Mouse (Mus musculus) embryo, embryonic 9.5 days (tissue): Measurements from ENCODE around the gene Agap1.
A peak's percentile ranks its signal among the peaks of the same experiment; 100 is the strongest.

Source experiments
- DNase-seq: peaks from one replicate; pipeline ENCODE4 v3.0.0-alpha.2; 2017; ENCODE audit errors: extremely low spot score

The Agap1 gene

DNA sequence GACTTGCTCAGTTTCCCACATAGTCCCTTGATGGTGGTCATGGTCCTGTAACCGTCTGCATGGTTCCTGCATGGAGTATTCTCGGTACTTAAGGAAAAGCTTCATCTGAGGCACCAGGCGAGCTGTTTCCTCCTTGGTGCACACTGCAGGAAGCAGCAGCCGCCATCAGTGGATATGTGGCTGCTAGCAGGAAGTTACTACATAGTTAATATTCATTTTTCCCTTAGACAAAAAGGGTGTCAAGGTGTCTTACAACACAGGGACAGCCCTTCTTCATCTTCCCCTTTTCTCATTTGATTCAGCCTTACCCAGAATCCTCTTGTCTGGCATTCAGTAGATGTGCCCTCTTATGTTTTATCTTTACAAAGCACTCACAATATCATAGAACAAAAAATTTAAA is 206.2 kb downstream of the Agap1 start:
- no peak for DNase-seq

DNA sequence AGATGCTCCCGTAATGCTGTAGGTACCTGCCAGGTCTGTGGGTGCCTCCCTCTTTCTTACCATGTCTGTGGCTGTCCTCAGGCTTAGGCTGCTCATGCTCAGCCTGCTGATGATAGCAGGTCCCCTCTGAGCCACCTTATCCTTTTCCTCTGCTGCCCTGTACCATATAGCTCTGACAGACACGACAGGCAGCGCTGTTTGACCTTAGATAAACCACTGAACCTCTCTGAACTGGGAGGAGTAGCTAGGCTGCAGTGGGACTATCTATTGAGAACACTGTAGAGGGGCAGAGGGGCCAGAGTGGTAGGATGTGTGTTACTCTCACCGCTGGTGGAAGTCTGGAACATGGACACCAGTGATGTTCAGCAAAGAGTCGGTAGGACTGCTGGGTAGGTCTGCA is 211.5 kb downstream of the Agap1 start:
- no peak for DNase-seq

DNA sequence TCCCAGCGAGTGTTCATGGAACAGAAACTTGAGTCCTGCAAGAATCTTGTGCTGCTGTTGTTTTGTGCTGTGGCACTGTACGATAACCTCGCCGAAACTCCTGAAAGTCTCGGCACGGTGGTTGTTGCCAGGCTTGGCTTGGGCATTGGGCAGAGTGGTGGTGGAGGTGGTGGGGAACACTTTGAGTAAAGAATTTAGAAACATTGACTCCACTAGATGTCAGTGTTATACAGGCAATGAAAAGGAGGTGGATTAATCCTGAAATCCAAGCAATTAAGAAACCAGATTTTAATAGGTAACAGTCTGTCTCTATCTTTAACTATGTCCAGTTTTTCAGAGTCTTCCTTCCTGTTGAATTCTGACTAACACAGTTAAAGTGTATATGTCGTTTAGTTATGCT is 212.8 kb downstream of the Agap1 start:
- DNase-seq = no peak

GRCm38 (mm10) chr1:89668635-89669034 is 214.0 kb downstream of the Agap1 start:
- DNase-seq = no peak

DNA sequence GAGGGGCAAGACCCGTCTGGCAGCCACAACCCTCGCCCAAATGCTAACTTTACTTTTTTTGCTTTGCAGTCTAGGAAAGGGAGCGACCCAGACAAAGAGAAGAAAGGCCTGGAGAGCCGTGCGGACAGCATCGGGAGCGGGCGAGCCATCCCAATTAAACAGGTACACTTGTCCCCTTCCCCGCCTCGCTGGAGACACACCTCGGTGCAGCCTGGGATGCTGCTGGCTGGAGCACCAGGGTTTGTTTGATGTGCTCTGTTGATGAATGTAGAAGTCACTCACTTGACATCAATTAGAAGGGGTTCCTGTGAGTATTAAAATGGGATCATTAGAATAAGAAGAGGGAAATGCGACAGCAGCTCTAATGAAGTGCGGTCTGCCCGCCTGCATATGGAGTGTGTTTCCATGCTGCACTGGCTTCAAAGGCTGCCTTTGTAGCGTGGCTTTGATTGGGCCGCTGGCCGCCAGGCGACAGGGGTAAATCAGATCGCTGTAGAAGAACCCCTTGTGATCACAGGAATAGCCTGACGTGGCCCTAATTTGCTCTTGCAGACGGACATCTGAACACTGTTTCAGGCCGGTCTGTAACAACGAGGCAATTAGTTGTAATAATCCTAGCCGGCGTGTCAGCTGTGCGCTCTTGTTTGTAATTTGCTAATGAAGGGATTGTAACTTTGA is 216.6 kb downstream of the Agap1 start:
- DNase-seq = no peak

GRCm38 (mm10) chr1:89673071-89673470 is 218.5 kb downstream of the Agap1 start:
- no peak for DNase-seq

DNA sequence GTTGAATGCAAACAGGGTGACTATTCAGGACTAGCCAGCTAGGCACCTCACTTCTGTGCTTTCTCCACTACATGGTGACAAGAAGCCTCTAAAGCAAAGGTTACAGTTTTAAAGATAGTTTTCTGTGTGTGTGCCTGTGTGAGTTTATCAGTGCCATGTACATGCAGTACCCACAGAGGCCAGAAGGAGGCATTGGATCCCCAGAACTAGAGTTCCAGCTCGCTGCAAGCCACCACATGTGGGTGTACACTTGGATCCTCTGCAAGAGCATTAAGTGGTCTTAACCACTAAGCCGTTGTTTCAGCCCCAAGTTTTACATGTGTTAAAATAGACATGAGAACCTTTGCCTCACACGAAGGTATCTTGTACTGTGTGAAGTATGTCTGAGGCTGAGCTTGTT is 219.1 kb downstream of the Agap1 start:
- no peak for DNase-seq

- no peak for DNase-seq
Observed at GRCm38 (mm10) chr1:89674681-89675080, 220.1 kb downstream of the Agap1 start.

DNA sequence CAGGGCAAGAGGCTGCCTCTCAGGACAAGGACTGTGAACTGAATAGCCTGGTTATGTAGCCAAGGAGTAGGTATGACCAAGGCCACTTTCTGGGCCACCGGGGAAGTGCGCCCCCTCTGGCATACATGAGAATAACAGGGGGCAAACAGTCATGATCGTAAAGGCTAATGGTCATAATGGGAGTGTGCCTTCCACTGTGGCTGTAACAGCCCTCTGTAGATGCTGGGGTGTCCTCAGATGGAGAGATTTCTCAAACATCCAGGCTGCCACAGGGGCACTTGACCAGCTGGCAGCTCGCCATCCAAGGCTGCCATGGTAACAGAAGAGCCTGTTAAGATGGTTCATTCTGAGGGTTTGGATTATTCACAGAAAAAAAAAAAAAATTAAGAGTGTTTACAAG is 221.8 kb downstream of the Agap1 start:
- no peak for DNase-seq

DNA sequence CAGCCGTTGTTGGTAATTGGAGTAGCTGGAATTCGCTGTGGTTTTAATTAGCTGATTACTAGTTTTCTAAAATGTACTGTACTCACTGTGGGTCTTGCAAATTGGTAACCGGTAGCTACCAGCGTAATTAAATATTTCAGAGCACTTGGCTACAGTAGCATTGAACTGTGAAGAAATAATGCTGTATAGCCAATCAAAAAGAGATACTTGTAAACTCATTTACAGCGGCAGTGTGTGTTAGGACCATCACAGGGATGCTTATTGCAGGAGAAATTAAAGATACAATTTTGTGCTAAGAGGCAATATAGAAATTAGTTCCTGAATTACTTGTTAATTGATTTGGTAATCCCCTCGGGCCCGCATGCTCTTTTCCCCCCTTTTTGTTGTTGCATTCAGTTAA is 226.1 kb downstream of the Agap1 start:
- DNase-seq = no peak

DNA sequence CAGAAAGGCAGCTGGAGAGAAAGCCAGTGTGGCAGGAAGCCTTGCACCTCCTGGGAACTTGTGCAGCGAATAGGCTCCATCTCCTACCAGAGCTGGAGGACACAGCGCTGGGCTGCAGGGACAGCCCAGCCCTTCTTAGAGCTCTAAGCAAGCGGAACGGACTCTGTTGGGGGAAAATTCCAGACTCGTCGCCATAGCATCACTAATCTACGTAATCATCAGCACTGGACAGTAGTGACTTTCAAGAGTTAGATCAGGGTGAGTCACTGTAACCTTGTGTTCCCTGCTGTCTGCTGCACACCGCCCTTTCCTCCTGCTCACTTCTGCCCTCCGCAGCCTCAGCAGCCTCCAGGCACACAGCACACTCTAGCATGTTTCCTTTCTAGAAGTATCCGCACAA is 234.3 kb downstream of the Agap1 start:
- DNase-seq = no peak

DNA sequence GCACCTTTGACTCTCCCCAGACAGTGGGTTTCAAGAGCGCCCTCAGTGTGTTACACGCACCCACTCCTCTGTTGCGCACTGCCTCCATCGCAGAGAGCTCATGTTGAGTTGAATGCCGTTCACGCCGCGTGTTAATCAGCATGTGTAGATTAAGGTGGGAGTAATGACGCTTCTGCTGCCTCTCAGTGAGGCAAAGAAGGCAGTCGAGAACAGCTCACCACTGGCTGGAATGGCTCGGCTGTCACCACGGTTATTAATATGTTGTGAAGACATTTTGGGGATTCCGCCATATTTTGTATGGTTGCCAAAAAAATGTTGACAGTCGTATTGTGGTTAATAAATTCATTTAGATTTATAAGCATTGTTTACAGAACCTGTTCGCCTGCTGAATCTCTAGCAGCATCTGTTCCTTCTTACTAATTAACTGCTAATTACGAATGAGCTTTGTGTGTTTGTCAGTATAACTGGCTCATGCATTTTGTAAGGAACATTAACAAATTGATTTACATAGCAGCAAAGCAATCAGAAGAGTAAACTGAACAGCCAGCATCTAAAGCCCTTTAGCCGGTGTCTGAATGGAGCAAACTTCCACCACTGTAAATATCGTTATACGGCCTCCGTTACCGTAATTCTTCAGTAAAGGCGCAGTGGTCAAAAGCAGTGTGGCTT is 235.1 kb downstream of the Agap1 start:
- DNase-seq = no peak

GRCm38 (mm10) chr1:89691096-89691495 is 236.5 kb downstream of the Agap1 start:
- no peak for DNase-seq

DNA sequence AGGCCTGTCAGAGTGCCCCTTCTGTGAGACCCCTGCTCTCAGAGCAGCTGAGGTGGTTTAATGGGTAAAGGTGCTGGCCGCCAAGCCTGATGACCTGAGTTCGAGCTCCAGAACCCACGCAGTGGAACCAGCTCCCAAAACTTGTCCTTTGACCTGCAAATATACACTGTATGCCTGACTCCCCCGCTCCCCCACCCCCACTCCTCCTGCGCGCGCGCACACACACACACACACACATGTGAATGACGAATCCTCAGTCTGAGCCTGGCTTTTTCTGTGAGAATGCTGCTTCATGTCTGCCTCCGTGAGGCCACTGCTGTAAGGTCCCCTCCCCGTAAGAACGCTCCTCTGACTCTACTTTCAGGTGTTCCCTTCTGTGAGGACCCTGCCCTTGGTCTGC is 237.8 kb downstream of the Agap1 start:
- DNase-seq = no peak

- no peak for DNase-seq
Observed at GRCm38 (mm10) chr1:89694916-89695315, 240.3 kb downstream of the Agap1 start.

- DNase-seq = no peak
Observed at GRCm38 (mm10) chr1:89697241-89697640, 242.6 kb downstream of the Agap1 start.

DNA sequence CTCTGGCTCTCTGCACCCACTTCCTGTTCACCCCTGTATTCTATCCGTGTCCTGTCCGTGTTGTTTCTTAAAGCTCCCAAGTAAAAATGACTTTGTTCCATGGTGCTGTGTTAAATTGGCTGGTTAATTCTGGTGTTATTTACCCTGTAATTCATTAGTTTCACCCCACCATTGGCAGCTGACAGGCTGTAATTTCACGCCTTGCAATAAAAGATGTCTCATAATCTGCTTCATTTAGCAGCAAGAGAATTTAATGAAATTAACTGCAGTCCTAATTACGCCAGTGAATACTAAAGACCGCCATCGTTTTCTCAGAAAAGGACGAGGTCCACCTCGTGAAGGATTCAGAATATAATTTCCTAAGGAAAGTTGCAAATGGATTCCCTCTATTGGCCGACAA is 245.6 kb downstream of the Agap1 start:
- no peak for DNase-seq

DNA sequence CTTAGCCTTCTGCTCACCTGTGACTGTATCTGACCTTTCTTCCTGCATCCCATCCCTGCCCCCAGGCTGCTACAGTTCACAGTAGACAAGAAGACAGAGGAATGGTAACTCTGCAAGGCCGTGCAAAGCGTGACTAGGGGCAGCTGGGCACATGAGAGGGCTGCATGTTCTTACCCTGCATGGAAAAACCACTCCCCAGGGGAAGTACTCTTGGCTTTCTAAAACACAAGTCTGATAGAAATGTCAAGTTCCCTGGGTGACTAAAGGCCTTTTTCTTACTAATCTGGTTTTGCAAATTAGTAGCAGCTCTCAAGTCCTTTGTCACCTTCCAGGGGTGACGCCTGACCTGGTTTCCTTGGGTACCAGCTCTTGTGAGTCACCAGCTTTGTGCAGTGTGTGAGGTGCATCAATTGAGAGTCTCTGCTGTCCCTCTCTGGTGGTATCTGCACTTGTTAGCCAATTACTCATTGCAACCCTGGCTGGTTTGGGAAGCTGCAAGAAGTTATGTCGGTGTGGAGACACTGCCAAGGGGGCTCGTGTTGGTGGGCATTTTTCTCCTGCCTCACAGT is 246.6 kb downstream of the Agap1 start:
- no peak for DNase-seq

DNA sequence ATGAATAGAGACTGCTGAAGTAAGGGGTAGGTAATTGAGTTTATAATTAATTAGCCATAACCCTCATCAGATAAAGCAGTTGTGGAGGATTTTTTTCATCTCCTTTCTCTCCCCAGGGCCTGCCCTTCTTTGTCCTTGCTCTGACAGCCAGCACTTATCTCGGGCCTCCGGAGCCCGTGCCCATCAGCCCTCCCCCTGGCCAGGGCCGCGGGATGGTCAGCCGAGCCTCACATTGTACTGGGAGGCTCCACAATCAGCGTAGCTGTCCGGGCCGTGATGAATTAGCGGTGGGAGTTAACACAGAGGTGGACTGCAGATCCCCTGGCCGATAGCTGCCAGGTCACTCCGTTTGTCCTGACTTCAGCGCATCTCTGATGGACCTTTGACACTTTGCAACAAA is 248.7 kb downstream of the Agap1 start:
- peak; percentile 68 for DNase-seq

- no peak for DNase-seq
Observed at GRCm38 (mm10) chr1:89705670-89706069, 251.1 kb downstream of the Agap1 start.

DNA sequence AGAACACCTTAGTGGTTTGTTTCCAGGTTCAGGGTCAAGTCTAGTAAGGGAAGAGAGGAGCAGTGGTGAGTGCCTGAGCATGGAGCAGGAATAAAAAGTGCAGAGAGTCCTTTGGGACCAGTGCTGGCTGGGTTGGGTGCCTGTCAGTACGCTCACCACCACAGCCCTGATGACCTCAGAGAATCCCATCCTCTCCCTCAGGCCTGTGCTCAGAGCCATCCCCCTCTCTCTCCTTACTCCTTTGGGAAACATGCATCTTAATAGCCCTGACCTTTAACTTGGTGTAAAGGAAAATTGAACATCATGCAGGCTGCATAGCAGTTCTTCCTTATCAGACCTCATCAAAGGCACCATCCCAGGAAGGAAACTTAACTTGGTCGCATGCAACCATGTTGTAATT is 252.3 kb downstream of the Agap1 start:
- DNase-seq = no peak

GRCm38 (mm10) chr1:89707756-89708480 is 253.3 kb downstream of the Agap1 start:
- DNase-seq = no peak

- DNase-seq = no peak
Observed at GRCm38 (mm10) chr1:89709824-89710223, 255.2 kb downstream of the Agap1 start.
